Mouse (Mus musculus): ENCODE measurements around the gene Tgds. TPM values are rescaled to one million over a fixed set of nuclear protein-coding genes. Genes with fewer than 3 reads are reported as not detected.

The Tgds gene
- polyA plus RNA-seq, 1 experiment: 13.7 TPM

DNA sequence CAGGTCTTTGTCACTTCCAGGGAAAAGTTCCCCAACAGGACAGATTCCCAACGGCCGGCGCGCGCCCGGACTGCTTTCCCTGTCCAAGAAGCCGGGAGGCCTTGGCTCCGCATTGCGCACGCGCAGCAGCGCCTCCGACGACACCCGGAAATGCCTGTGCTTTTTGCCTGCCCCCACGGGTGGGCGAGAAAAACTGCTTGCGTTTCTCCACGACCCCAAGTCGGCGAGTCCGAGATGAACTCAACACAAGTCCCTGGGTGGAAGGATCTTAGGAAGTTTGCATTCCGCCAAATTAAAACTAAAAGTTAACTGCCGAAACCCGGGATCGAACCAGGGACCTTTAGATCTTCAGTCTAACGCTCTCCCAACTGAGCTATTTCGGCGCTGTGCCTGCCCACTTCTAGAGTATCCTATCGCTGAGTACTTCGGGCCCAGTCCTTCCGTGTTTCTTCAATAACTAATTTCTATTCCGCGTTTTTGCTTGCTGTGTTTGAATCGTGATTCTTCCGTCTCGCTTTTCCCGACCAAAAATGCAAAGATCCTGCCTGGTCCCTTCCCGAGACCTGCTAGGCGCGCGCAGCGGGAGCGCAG is 43.2 kb downstream of the Tgds start:
- Histone ChIP-seq H3K36me3 (ENCODE audit: control insufficient read depth, insufficient read depth, low read length) (no peaks in the 10 kb centered on the region), H3K27me3 (ENCODE audit: control insufficient read depth, insufficient read depth, low read length) (no peaks in the 10 kb centered on the region), H3K27ac (ENCODE audit: control insufficient read depth, insufficient read depth, low read length) (peak overlapping the region; percentile 64), H3K4me3 (ENCODE audit: control insufficient read depth, insufficient read depth, low read length) (peak overlapping the region; percentile 96), H3K4me1 (replicated peaks; ENCODE audit: control insufficient read depth, insufficient read depth, low read length) (0 out of 2 replicates have a peak, but pooled peaks cover 2% of the 10 kb centered on the region)
- WGBS: under 1% methylated on average over 44 of the region's 44 CpGs
- peak; percentile 87 for DNase-seq
- TF ChIP-seq CTCF (IDR thresholded peaks at IDR 0.05; ENCODE audit: borderline replicate concordance, control insufficient read depth, extremely low read depth, insufficient read depth, low read length, poor library complexity) (no peak), POLR2A (IDR thresholded peaks at IDR 0.05; ENCODE audit: control insufficient read depth, extremely low read depth, insufficient read depth, low read length, poor library complexity) (no peak)

DNA sequence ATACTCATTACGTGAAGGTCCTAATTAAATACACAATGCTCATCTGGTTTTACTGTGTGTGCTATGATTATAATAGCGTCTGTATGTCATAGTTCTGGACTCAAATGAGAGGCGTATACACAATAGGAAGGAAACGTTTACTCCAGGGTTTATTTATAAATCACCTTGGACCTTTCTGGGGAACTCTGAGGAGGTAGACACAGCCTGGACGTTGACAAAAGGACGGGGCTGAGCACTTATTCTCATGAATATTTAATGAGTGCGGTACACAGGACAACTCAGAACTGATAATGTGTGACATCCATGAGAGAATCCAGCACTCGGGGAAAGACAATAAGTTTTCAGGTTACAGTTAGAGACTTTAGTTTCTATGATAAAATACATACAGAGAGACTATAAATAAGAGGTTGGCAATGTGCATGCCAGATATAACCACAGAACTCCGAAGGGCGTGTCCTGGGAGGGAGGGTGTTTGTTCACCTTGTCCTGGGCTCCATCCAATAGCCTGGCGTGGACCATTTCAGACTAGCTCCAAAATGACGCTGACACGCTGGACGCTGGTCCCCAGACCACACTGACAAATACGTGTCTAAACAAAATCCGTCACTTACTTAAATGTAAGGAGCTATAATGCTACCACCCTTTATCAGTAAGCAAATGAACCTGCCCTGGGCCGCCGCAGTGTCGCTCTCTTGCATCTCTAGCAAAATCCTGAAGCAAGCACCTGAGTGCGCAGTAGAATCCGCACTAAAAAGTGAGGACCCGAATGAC is 43.9 kb downstream of the Tgds start:
- H3K4me3 ChIP-seq (ENCODE audit: control insufficient read depth, insufficient read depth, low read length): peak overlapping the region; percentile 96
- no peak for DNase-seq
- TF ChIP-seq CTCF (IDR thresholded peaks at IDR 0.05; ENCODE audit: borderline replicate concordance, control insufficient read depth, extremely low read depth, insufficient read depth, low read length, poor library complexity): no peak
- no peak for TF ChIP-seq POLR2A (IDR thresholded peaks at IDR 0.05; ENCODE audit: control insufficient read depth, extremely low read depth, insufficient read depth, low read length, poor library complexity)
- 8% methylated on average over 22 of the region's 22 CpGs for WGBS
- 0 out of 2 replicates have a peak, but pooled peaks cover 2% of the 10 kb centered on the region for H3K4me1 ChIP-seq (replicated peaks; ENCODE audit: control insufficient read depth, insufficient read depth, low read length)
- no peaks in the 10 kb centered on the region for H3K27me3 ChIP-seq (ENCODE audit: control insufficient read depth, insufficient read depth, low read length)
- no peak overlapping the region for H3K27ac ChIP-seq (ENCODE audit: control insufficient read depth, insufficient read depth, low read length)
- H3K36me3 ChIP-seq (ENCODE audit: control insufficient read depth, insufficient read depth, low read length): no peaks in the 10 kb centered on the region

DNA sequence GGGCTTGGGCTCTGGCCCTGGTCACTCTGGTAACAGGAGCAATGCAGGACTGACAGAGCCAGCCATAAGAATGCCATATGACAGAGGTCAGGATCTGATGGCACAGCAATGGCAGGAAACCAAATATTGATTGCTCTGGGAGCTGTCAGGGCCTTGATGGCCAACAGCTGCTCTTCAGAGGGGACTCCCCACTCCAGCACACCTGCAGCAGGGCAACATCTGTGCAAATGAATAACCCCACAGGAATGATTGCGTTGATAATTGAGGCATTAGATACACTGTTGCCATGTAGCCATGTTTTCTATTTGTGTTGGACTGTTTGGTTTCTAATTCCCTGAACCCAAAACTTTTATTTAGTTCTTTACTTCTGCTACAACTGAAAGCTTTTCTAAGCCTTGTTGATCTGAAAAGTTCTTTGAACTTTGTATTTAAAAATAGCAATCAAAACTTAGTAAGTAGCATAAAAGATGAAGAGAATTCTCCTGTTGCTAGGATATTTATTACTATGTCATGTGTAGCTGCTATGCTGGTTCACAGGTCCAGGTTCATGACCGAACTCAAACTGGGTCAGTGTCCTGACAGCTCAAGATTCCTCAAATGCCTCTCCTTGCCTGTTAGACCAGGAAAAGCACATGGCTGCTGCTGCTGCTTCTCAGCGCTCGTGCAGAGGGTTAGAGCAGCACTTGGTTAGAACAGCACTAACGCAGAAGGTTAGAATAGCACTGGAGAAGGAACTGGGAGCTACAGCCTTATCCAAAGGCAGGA is 46.1 kb downstream of the Tgds start:
- no peak for DNase-seq
- 0 out of 2 replicates have a peak, but pooled peaks cover 2% of the 10 kb centered on the region for H3K4me1 ChIP-seq (replicated peaks; ENCODE audit: control insufficient read depth, insufficient read depth, low read length)
- 91% methylated on average over 5 of the region's 5 CpGs for WGBS

DNA sequence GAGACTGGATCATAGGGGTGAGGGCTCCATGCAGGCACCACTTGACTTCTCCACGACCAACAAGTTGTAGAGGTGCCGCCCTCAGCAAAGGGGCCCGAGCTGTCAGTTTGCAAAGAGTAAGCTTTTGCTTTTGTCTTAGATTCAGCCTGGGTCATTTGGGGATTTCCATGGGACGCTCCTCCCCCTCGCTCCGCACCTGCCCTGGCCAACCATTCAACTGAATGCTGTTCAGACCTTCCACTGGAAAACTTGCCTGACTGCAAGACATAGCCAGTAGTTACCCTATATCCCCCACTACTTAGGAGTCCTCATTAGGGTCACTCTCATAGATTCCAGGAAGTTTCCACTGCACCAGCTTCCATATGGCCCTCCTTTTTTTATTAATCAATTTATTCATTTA is 48.7 kb downstream of the Tgds start:
- Histone ChIP-seq H3K27ac (ENCODE audit: control insufficient read depth, insufficient read depth, low read length) (no peak overlapping the region), H3K4me3 (ENCODE audit: control insufficient read depth, insufficient read depth, low read length) (no peak overlapping the region), H3K4me1 (replicated peaks; ENCODE audit: control insufficient read depth, insufficient read depth, low read length) (no peaks in the 10 kb centered on the region), H3K36me3 (ENCODE audit: control insufficient read depth, insufficient read depth, low read length) (no peaks in the 10 kb centered on the region), H3K27me3 (ENCODE audit: control insufficient read depth, insufficient read depth, low read length) (no peaks in the 10 kb centered on the region)
- 91% methylated on average over 6 of the region's 6 CpGs for WGBS
- DNase-seq: no peak
- no peak for TF ChIP-seq POLR2A (IDR thresholded peaks at IDR 0.05; ENCODE audit: control insufficient read depth, extremely low read depth, insufficient read depth, low read length, poor library complexity)
- no peak for TF ChIP-seq CTCF (IDR thresholded peaks at IDR 0.05; ENCODE audit: borderline replicate concordance, control insufficient read depth, extremely low read depth, insufficient read depth, low read length, poor library complexity)

More for the DNA sequence above, 46.1 kb downstream of the Tgds start:
- TF ChIP-seq POLR2A (IDR thresholded peaks at IDR 0.05; ENCODE audit: control insufficient read depth, extremely low read depth, insufficient read depth, low read length, poor library complexity) (no peak), CTCF (IDR thresholded peaks at IDR 0.05; ENCODE audit: borderline replicate concordance, control insufficient read depth, extremely low read depth, insufficient read depth, low read length, poor library complexity) (no peak)
- no peak overlapping the region for H3K4me3 ChIP-seq (ENCODE audit: control insufficient read depth, insufficient read depth, low read length)
- H3K27ac ChIP-seq (ENCODE audit: control insufficient read depth, insufficient read depth, low read length): no peak overlapping the region
- no peaks in the 10 kb centered on the region for H3K36me3 ChIP-seq (ENCODE audit: control insufficient read depth, insufficient read depth, low read length)
- no peaks in the 10 kb centered on the region for H3K27me3 ChIP-seq (ENCODE audit: control insufficient read depth, insufficient read depth, low read length)

DNA sequence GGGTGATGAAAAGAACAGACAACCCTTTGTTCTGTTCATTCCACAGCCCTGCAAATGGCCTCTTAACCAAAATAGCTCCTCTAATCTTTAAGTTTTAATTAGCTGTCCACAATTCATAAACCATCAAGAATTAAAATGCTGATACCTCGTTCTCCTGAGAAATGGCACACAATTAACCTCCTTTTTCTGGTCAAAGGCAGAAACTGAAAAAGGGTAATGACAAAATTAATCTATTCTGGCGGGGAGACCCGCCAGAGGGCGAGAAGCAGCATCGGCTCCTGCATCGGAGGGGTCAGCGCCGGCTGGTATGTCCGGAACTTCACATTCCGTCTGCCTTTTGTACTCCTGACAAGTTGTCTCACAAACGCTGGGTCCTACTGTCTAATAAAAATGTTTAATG is 51.9 kb downstream of the Tgds start:
- H3K36me3 ChIP-seq (ENCODE audit: control insufficient read depth, insufficient read depth, low read length): no peaks in the 10 kb centered on the region
- no peaks in the 10 kb centered on the region for H3K4me1 ChIP-seq (replicated peaks; ENCODE audit: control insufficient read depth, insufficient read depth, low read length)
- DNase-seq: no peak
- WGBS: 85% methylated on average over 11 of the region's 11 CpGs
- H3K4me3 ChIP-seq (ENCODE audit: control insufficient read depth, insufficient read depth, low read length): no peak overlapping the region
- TF ChIP-seq POLR2A (IDR thresholded peaks at IDR 0.05; ENCODE audit: control insufficient read depth, extremely low read depth, insufficient read depth, low read length, poor library complexity) (no peak), CTCF (IDR thresholded peaks at IDR 0.05; ENCODE audit: borderline replicate concordance, control insufficient read depth, extremely low read depth, insufficient read depth, low read length, poor library complexity) (no peak)
- H3K27me3 ChIP-seq (ENCODE audit: control insufficient read depth, insufficient read depth, low read length): no peaks in the 10 kb centered on the region
- H3K27ac ChIP-seq (ENCODE audit: control insufficient read depth, insufficient read depth, low read length): no peak overlapping the region

DNA sequence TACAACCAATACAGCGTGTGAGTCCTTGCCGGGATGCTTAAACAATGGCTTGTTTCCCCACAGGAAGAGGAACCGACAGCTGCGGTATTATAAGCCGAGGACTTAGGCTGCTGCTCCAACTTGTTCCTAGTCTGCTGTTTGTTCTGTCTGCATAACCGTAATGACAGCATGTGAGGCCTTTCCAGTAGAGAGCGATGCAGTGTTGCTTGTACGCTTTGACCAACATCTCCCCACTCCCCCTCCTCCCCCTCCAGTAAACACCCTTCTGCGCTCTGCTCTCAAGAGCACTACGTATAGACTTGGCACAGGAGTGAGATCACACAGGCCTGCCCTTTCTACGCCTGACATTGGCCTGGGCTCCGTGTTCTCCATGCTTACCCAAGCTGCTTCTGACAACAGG is 62.5 kb downstream of the Tgds start:
- H3K4me3 ChIP-seq (ENCODE audit: control insufficient read depth, insufficient read depth, low read length): no peak overlapping the region
- TF ChIP-seq POLR2A (IDR thresholded peaks at IDR 0.05; ENCODE audit: control insufficient read depth, extremely low read depth, insufficient read depth, low read length, poor library complexity): no peak
- TF ChIP-seq CTCF (IDR thresholded peaks at IDR 0.05; ENCODE audit: borderline replicate concordance, control insufficient read depth, extremely low read depth, insufficient read depth, low read length, poor library complexity): no peak
- DNase-seq: no peak
- H3K27ac ChIP-seq (ENCODE audit: control insufficient read depth, insufficient read depth, low read length): no peak overlapping the region
- no peaks in the 10 kb centered on the region for H3K36me3 ChIP-seq (ENCODE audit: control insufficient read depth, insufficient read depth, low read length)
- WGBS: 35% methylated on average over 12 of the region's 12 CpGs
- no peaks in the 10 kb centered on the region for H3K27me3 ChIP-seq (ENCODE audit: control insufficient read depth, insufficient read depth, low read length)
- no peaks in the 10 kb centered on the region for H3K4me1 ChIP-seq (replicated peaks; ENCODE audit: control insufficient read depth, insufficient read depth, low read length)
